Mouse (Mus musculus) embryo, embryonic 10.5 days (tissue): ENCODE data around the gene Nck2.

Experiments used
- DNase-seq: peaks from one replicate; pipeline ENCODE4 v3.0.0-alpha.2; 2015; ENCODE audit warnings: low spot score

The Nck2 gene

GRCm38 (mm10) chr1:43444531-43444930 lies at the start of gene Nck2:
Nck2 (plus strand) TSS chr1:43444579.
- DNase-seq, result no peak

- DNase-seq, result no peak
Observed at GRCm38 (mm10) chr1:43395040-43395439, 49.3 kb upstream of the Nck2 start.

- DNase-seq, result no peak
Observed at GRCm38 (mm10) chr1:43395799-43396198, 48.6 kb upstream of the Nck2 start.

GRCm38 (mm10) chr1:43396522-43396921 lies 47.9 kb upstream of the Nck2 start:
- DNase-seq, result peak; percentile 19

- no peak for DNase-seq
Observed at GRCm38 (mm10) chr1:43397096-43397495, 47.3 kb upstream of the Nck2 start.

GRCm38 (mm10) chr1:43398738-43399601 lies 45.4 kb upstream of the Nck2 start:
- DNase-seq, result peak; percentile 12

- no peak for DNase-seq
Observed at GRCm38 (mm10) chr1:43399602-43400216, 44.7 kb upstream of the Nck2 start.

- DNase-seq, result peak; percentile 19
Observed at GRCm38 (mm10) chr1:43400655-43401054, 43.7 kb upstream of the Nck2 start.

GRCm38 (mm10) chr1:43403341-43403740 lies 41.0 kb upstream of the Nck2 start:
- DNase-seq, result no peak

GRCm38 (mm10) chr1:43404693-43405678 lies 39.4 kb upstream of the Nck2 start:
- no peak for DNase-seq

- DNase-seq, result no peak
Observed at GRCm38 (mm10) chr1:43409019-43409418, 35.4 kb upstream of the Nck2 start.

- DNase-seq, result no peak
Observed at GRCm38 (mm10) chr1:43412825-43413224, 31.6 kb upstream of the Nck2 start.

GRCm38 (mm10) chr1:43413298-43413697 lies 31.1 kb upstream of the Nck2 start:
- DNase-seq, result no peak

- DNase-seq, result no peak
Observed at GRCm38 (mm10) chr1:43413749-43414148, 30.6 kb upstream of the Nck2 start.

- DNase-seq, result no peak
Observed at GRCm38 (mm10) chr1:43414228-43414627, 30.2 kb upstream of the Nck2 start.

- no peak for DNase-seq
Observed at GRCm38 (mm10) chr1:43414971-43415370, 29.4 kb upstream of the Nck2 start.

- no peak for DNase-seq
Observed at GRCm38 (mm10) chr1:43422969-43423748, 21.2 kb upstream of the Nck2 start.

- DNase-seq, result no peak
Observed at GRCm38 (mm10) chr1:43426526-43426925, 17.9 kb upstream of the Nck2 start.

- no peak for DNase-seq
Observed at GRCm38 (mm10) chr1:43426993-43427535, 17.3 kb upstream of the Nck2 start.

- no peak for DNase-seq
Observed at GRCm38 (mm10) chr1:43429924-43430876, 14.2 kb upstream of the Nck2 start.
